Mouse (Mus musculus) hindbrain, embryonic 11.5 days (tissue): ENCODE results near the gene Frmd5. TPM values are rescaled to one million over a fixed set of nuclear protein-coding genes. Genes with fewer than 3 reads are reported as not detected.

Experiments used
- ATAC-seq: fragments of 200-750 bp; cut with Nextera tagmentation; 2 replicates; pipeline ENCODE4 v1.8.0; 2017; ENCODE audit warnings: mild to moderate bottlenecking, moderate TSS enrichment, moderate library complexity; ENCODE audit not compliant: low FRiP score
- DNase-seq: peaks from one replicate; pipeline ENCODE4 v3.0.0-alpha.2; 2015; ENCODE audit warnings: low spot score
- H3K27ac ChIP-seq: fragments of 300-500 bp; sonication (generic); 2 replicates; pipeline ENCODE4 v1.5.1; 2014; ENCODE audit warnings: mild to moderate bottlenecking, low read depth, low read length
- H3K27me3 ChIP-seq: fragments of 300-500 bp; sonication (generic); 2 replicates; pipeline ENCODE4 v1.6.1; 2014; ENCODE audit warnings: mild to moderate bottlenecking, low read length, moderate library complexity, mixed read lengths; ENCODE audit not compliant: control insufficient read depth, insufficient read depth
- H3K36me3 ChIP-seq: fragments of 300-500 bp; sonication (generic); 2 replicates; pipeline ENCODE4 v1.6.1; 2014; ENCODE audit warnings: mild to moderate bottlenecking, low read length, moderate library complexity, mixed read lengths; ENCODE audit not compliant: control insufficient read depth, insufficient read depth
- H3K4me1 ChIP-seq: fragments of 300-500 bp; sonication (generic); replicated peaks from 2 replicates; pipeline ENCODE4 v1.6.1; 2014; ENCODE audit warnings: low read length, mixed read lengths; ENCODE audit not compliant: control insufficient read depth, insufficient read depth
- H3K4me2 ChIP-seq: fragments of 300-500 bp; sonication (generic); replicated peaks from 2 replicates; pipeline ENCODE4 v1.6.1; 2014; ENCODE audit warnings: mild to moderate bottlenecking, low read depth, low read length
- H3K4me3 ChIP-seq: fragments of 300-500 bp; sonication (generic); 2 replicates; pipeline ENCODE4 v1.5.1; 2014; ENCODE audit warnings: low read depth, low read length
- H3K9ac ChIP-seq: fragments of 300-500 bp; sonication (generic); 2 replicates; pipeline ENCODE4 v1.6.1; 2014; ENCODE audit warnings: low read depth, low read length
- H3K9me3 ChIP-seq: fragments of 300-500 bp; sonication (generic); 2 replicates; pipeline ENCODE4 v1.6.1; 2016; ENCODE audit warnings: low read length; ENCODE audit not compliant: control insufficient read depth
- WGBS: fragments of 180-500 bp; shearing (Covaris S2); extraction: QIAGEN DNeasy Blood & Tissue Kit; methylation state at CpG from one replicate; pipeline ENCODE4 v1.1.7; 2014; 5-methylcytosine and 5-hydroxymethylcytosine counted together
- polyA plus RNA-seq: library from polyadenylated mRNA; unstranded; fragments of >200 nt; fragmentation: Nextera tagmentation; extraction: Ambion mirVana; gene quantifications from 2 replicates; pipeline ENCODE4 v1.2.1, GENCODE M21; 2014

Gene Frmd5
- polyA plus RNA-seq, 1 experiment from 2014 or later, result 18.5 TPM

- no peak overlapping the region for H3K4me2 ChIP-seq
- WGBS, result 83% methylated on average over 10 of the region's 10 CpGs
- H3K9me3 ChIP-seq, result no peaks in the 10 kb centered on the region
- no peak for ATAC-seq
- H3K27ac ChIP-seq, result no peak overlapping the region
- DNase-seq, result no peak
- H3K4me3 ChIP-seq, result no peak overlapping the region
- no peaks in the 10 kb centered on the region for H3K27me3 ChIP-seq
- H3K9ac ChIP-seq, result no peak overlapping the region
- H3K36me3 ChIP-seq, result no peaks in the 10 kb centered on the region
- H3K4me1 ChIP-seq, result no peaks in the 10 kb centered on the region
These were observed 111.5 kb downstream of the Frmd5 start for GRCm38 (mm10) chr2:121695436-121695835.

- ATAC-seq (no peak), DNase-seq (no peak)
- no peaks in the 10 kb centered on the region for H3K36me3 ChIP-seq
- no peaks in the 10 kb centered on the region for H3K4me1 ChIP-seq
- no peaks in the 10 kb centered on the region for H3K27me3 ChIP-seq
- no peak overlapping the region for H3K4me3 ChIP-seq
- 73% methylated on average over 2 of the region's 2 CpGs for WGBS
- H3K9me3 ChIP-seq, result no peaks in the 10 kb centered on the region
- no peak overlapping the region for H3K27ac ChIP-seq
- no peak overlapping the region for H3K4me2 ChIP-seq
- no peak overlapping the region for H3K9ac ChIP-seq
These were observed 118.8 kb downstream of the Frmd5 start for GRCm38 (mm10) chr2:121688107-121688506.

- Histone ChIP-seq H3K4me2 (no peak overlapping the region), H3K9ac (no peak overlapping the region), H3K27ac (no peak overlapping the region), H3K36me3 (no peaks in the 10 kb centered on the region), H3K4me3 (no peak overlapping the region), H3K4me1 (no peaks in the 10 kb centered on the region), H3K27me3 (no peaks in the 10 kb centered on the region), H3K9me3 (no peaks in the 10 kb centered on the region)
- DNase-seq (no peak), ATAC-seq (no peak)
- WGBS, result 93% methylated on average over 8 of the region's 8 CpGs
These were observed 123.3 kb downstream of the Frmd5 start for GRCm38 (mm10) chr2:121683606-121684005.

GRCm38 (mm10) chr2:121682361-121682760 is 124.5 kb downstream of the Frmd5 start:
- no peak overlapping the region for H3K27ac ChIP-seq
- no peak for DNase-seq
- H3K4me3 ChIP-seq, result no peak overlapping the region
- H3K27me3 ChIP-seq, result no peaks in the 10 kb centered on the region
- H3K4me1 ChIP-seq, result no peaks in the 10 kb centered on the region
- no peaks in the 10 kb centered on the region for H3K9me3 ChIP-seq
- H3K4me2 ChIP-seq, result no peak overlapping the region
- H3K9ac ChIP-seq, result no peak overlapping the region
- H3K36me3 ChIP-seq, result no peaks in the 10 kb centered on the region
- no peak for ATAC-seq
- 90% methylated on average over 3 of the region's 3 CpGs for WGBS

GRCm38 (mm10) chr2:121679711-121680110 is 127.2 kb downstream of the Frmd5 start:
- 82% methylated on average over 7 of the region's 7 CpGs for WGBS
- Histone ChIP-seq H3K4me2 (no peak overlapping the region), H3K9me3 (no peaks in the 10 kb centered on the region), H3K4me3 (no peak overlapping the region), H3K27me3 (no peaks in the 10 kb centered on the region), H3K9ac (no peak overlapping the region), H3K27ac (no peak overlapping the region), H3K4me1 (no peaks in the 10 kb centered on the region), H3K36me3 (no peaks in the 10 kb centered on the region)
- no peak for DNase-seq
- ATAC-seq, result no peak

GRCm38 (mm10) chr2:121677649-121677986 is 129.3 kb downstream of the Frmd5 start:
- no peak overlapping the region for H3K27ac ChIP-seq
- no peak overlapping the region for H3K9ac ChIP-seq
- DNase-seq (no peak), ATAC-seq (no peak)
- WGBS, result 81% methylated on average over 6 of the region's 6 CpGs
- no peaks in the 10 kb centered on the region for H3K36me3 ChIP-seq
- no peaks in the 10 kb centered on the region for H3K4me1 ChIP-seq
- H3K4me3 ChIP-seq, result no peak overlapping the region
- no peak overlapping the region for H3K4me2 ChIP-seq
- H3K27me3 ChIP-seq, result no peaks in the 10 kb centered on the region
- no peaks in the 10 kb centered on the region for H3K9me3 ChIP-seq

GRCm38 (mm10) chr2:121676951-121677648 is 129.8 kb downstream of the Frmd5 start:
- Histone ChIP-seq H3K4me2 (no peak overlapping the region), H3K9me3 (no peaks in the 10 kb centered on the region), H3K36me3 (no peaks in the 10 kb centered on the region), H3K4me1 (no peaks in the 10 kb centered on the region), H3K27me3 (no peaks in the 10 kb centered on the region), H3K4me3 (no peak overlapping the region), H3K27ac (no peak overlapping the region), H3K9ac (no peak overlapping the region)
- DNase-seq, result no peak
- ATAC-seq, result no peak
- WGBS, result 70% methylated on average over 6 of the region's 6 CpGs

GRCm38 (mm10) chr2:121675895-121676294 is 131.0 kb downstream of the Frmd5 start:
- Histone ChIP-seq H3K27me3 (no peaks in the 10 kb centered on the region), H3K4me3 (no peak overlapping the region), H3K9me3 (no peaks in the 10 kb centered on the region), H3K36me3 (no peaks in the 10 kb centered on the region), H3K27ac (no peak overlapping the region), H3K9ac (no peak overlapping the region), H3K4me1 (no peaks in the 10 kb centered on the region), H3K4me2 (no peak overlapping the region)
- ATAC-seq, result no peak
- 78% methylated on average over 5 of the region's 5 CpGs for WGBS
- no peak for DNase-seq

- DNase-seq (no peak), ATAC-seq (no peak)
- H3K9ac ChIP-seq, result no peak overlapping the region
- H3K4me1 ChIP-seq, result no peaks in the 10 kb centered on the region
- no peak overlapping the region for H3K4me2 ChIP-seq
- H3K9me3 ChIP-seq, result no peaks in the 10 kb centered on the region
- 85% methylated on average over 3 of the region's 3 CpGs for WGBS
- no peak overlapping the region for H3K27ac ChIP-seq
- H3K4me3 ChIP-seq, result no peak overlapping the region
- no peaks in the 10 kb centered on the region for H3K36me3 ChIP-seq
- no peaks in the 10 kb centered on the region for H3K27me3 ChIP-seq
These were observed 131.8 kb downstream of the Frmd5 start for GRCm38 (mm10) chr2:121675136-121675535.
